Mouse (Mus musculus) testis, adult 2 months (tissue): ENCODE results near the gene Uqcc1. TPM values are rescaled to one million over a fixed set of nuclear protein-coding genes. Genes with fewer than 3 reads are reported as not detected.
A peak's percentile ranks its signal among the peaks of the same experiment; 100 is the strongest.

Source experiments
- H3K27ac ChIP-seq: fragments of 200-500 bp; 2 replicates; pipeline ENCODE4 v1.5.1; 2012; ENCODE audit warnings: low read depth, low read length; ENCODE audit not compliant: control insufficient read depth, insufficient read depth
- H3K27me3 ChIP-seq: fragments of 200-500 bp; 2 replicates; pipeline ENCODE4 v1.6.1; 2012; ENCODE audit warnings: mild to moderate bottlenecking, low read length, moderate library complexity; ENCODE audit not compliant: control insufficient read depth, insufficient read depth
- H3K36me3 ChIP-seq: fragments of 200-500 bp; 2 replicates; pipeline ENCODE4 v1.6.1; 2012; ENCODE audit warnings: mild to moderate bottlenecking, low read length; ENCODE audit not compliant: control insufficient read depth, insufficient read depth
- H3K4me1 ChIP-seq: fragments of 200-500 bp; 2 replicates; pipeline ENCODE4 v1.6.1; 2012; ENCODE audit warnings: low read length; ENCODE audit not compliant: control insufficient read depth, insufficient read depth
- H3K4me3 ChIP-seq: fragments of 200-500 bp; 2 replicates; pipeline ENCODE4 v1.5.1; 2012; ENCODE audit warnings: low read depth, mild to moderate bottlenecking, low read length, moderate library complexity, mixed read lengths; ENCODE audit not compliant: control insufficient read depth
- CTCF ChIP-seq: fragments of 200-500 bp; IDR thresholded peaks from 2 replicates; pipeline ENCODE4 v1.5.1; 2012; ENCODE audit warnings: low read depth, mild to moderate bottlenecking, inconsistent platforms, low read length, moderate library complexity; ENCODE audit not compliant: control insufficient read depth, insufficient read depth, insufficient replicate concordance
- POLR2A ChIP-seq: fragments of 200-500 bp; IDR thresholded peaks from 2 replicates; pipeline ENCODE4 v1.6.1; 2012; ENCODE audit warnings: low read depth, mild to moderate bottlenecking, inconsistent platforms, low read length, moderate library complexity; ENCODE audit not compliant: control insufficient read depth
- polyA plus RNA-seq: library from polyadenylated mRNA; depleted of rRNA; stranded (reverse); fragments of >200 nt; gene quantifications from 2 replicates; pipeline ENCODE4 v1.2.3, GENCODE M21; 2012

The Uqcc1 gene
- polyA plus RNA-seq, 1 experiment = 48.6 TPM

DNA sequence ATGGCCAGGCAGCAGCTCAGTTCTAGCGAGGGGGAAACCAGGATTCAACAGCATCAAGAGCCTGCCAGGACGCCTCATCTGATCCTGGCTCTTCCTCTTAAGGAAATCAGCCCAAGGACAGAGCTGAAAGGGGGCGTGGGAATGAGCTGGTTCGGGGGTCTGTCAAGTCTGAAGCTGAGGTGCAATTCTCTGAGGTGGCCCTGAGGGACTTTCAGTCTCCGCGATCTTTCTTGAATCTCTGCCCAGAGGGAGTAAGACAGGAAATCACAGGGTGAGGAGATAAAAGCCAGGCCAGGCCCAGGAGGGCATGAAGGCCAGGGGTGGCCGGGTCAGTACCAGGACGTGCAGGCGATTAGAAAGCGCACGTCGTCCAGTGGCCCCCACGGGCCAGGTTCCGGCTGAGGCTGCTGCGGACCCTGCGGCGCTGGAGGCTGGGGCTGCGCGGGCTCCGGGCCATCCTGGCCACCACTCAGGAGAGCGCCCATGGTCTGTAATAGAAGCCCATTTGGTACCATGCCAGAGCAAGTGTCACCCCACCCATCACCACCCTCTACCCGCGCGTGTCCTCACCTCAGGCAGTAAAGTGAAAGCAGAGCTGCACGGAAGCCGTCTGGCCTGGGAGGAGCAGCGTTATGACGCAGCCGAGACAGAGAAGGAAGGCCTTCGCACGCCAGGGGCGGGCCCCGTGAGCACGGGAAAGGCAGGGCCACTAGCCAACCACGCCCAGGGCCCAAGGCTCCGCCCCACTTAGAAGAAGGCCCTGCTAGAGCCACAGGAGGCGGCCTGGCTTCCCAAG is 111.3 kb downstream of the Uqcc1 start:
- H3K27ac ChIP-seq = peak overlapping the region; percentile 76
- H3K36me3 ChIP-seq = no peaks in the 10 kb centered on the region; the same call in none of the 2 replicates
- peaks cover 8% of the 10 kb centered on the region for H3K4me1 ChIP-seq
- H3K27me3 ChIP-seq = no peaks in the 10 kb centered on the region
- peak overlapping the region; percentile 84 for H3K4me3 ChIP-seq
- TF ChIP-seq CTCF (no peak), POLR2A (peak; percentile 94)

DNA sequence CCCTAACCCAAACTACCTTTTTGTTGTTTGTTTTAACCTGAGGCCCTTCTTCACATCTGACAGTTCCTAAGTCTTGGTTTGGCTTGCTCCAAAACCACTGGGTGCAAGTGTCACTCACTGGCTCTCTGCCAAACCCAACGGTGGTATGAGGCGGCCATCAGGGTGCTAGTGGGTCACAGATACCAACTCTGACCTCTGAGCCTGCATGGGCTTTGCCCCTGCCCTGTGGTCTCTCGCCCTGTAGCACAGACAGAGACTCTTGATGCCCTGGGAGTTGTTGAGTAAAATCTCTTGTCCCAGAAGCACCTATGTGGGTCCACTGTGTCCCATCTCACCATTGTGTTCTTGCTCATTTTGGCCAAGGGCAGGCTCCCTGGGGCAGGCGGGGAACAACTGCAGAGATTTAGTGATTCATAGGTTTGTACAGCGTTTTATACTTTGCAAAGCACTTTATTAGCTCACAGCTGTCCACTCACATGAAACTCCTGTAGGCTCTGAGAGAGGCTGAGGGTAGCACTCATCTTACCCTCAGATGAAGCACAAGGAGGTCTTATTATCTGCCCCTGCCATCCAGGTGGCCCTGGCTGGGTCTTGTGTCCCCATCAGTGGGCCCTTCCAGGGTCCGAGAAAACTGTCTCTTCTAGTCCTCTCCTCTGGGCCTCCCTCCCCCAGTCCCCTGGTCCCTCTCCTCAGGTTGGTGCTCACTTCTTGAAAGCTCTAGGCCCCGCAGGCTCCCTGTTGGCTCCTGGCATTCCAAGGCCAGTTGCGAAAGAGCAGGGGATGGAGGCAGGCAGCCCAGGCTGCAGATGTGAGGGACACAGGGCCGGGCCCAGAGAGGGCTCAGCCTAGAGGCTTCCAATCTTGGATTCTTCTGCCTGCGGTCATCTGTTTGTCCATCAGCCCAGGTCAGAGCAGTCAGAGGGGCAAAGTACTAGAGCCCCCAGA is 112.5 kb downstream of the Uqcc1 start:
- peak overlapping the region; percentile 58 for H3K4me3 ChIP-seq
- no peak for TF ChIP-seq CTCF
- no peak for TF ChIP-seq POLR2A
- H3K27ac ChIP-seq = peak overlapping the region; percentile 14; the same call in 1 of the 2 replicates
- H3K4me1 ChIP-seq = peaks cover 8% of the 10 kb centered on the region
- H3K36me3 ChIP-seq = no peaks in the 10 kb centered on the region; the same call in none of the 2 replicates
- no peaks in the 10 kb centered on the region for H3K27me3 ChIP-seq

DNA sequence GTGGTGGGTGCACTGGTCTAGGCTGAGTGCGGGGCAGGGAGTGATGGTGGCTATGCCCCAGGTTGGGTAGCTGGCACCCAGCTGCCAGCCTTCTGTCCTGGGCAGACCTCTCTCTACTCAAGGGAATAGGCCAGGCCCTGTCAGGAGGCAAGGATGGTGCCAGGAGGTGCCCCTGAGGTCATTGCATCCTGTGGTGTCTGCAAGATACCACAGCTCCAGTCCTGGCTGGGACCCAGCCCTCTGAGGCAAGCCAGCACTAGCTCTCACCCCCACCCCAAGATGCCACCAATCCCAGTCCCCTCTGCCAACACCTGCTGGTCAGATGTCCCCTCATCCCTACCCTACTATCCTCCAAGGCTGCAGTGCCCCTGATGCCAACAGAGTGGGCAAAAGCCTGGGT is 113.9 kb downstream of the Uqcc1 start:
- Histone ChIP-seq H3K27me3 (no peaks in the 10 kb centered on the region), H3K36me3 (no peaks in the 10 kb centered on the region), H3K4me1 (peaks cover 8% of the 10 kb centered on the region), H3K4me3 (no peak overlapping the region), H3K27ac (no peak overlapping the region)
- TF ChIP-seq CTCF (no peak), POLR2A (no peak)

DNA sequence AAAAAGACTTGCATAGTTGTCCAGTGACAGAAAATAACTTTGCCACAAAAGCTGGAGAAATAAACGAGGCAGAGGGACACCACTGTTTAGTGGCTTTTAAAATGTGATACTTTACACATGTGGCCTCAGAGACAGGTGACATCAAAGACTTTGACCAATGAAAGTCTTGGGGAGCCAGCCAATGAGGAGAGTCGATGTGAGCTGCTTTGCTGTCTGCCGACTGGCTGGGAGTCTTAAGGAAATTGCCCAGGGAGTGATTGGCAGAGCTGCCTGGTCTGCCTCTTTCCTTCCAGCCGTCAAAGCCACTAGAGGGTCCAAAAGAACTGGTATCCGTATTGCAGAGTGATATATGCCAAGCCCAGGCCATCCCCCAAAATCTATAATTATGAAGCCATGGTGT is 115.3 kb downstream of the Uqcc1 start:
- Histone ChIP-seq H3K36me3 (no peaks in the 10 kb centered on the region), H3K4me3 (no peak overlapping the region), H3K4me1 (peaks cover 8% of the 10 kb centered on the region), H3K27me3 (no peaks in the 10 kb centered on the region), H3K27ac (no peak overlapping the region)
- no peak for TF ChIP-seq CTCF
- TF ChIP-seq POLR2A = no peak

DNA sequence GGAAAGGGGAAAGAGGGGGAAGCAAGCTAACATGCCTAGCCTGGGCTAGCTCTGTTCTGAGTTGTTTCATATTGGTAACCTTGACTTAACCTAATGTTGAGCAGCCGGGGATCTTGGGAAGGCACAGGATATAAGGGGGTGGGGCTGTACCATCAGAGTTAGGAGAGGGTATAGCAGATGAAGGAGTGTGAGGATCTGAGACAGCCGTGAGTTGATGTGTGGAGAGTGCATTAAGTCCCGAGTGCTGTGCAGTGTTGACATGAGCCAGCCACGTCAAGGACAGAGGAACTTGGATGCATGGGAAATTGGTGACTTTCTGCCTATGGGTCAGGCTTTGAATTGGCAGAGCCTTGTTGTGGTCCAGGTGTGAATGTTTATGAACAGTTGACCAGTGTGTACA is 117.5 kb downstream of the Uqcc1 start:
- Histone ChIP-seq H3K4me1 (peaks cover under 1% of the 10 kb centered on the region), H3K27me3 (no peaks in the 10 kb centered on the region), H3K4me3 (no peak overlapping the region), H3K36me3 (no peaks in the 10 kb centered on the region), H3K27ac (no peak overlapping the region)
- no peak for TF ChIP-seq CTCF

DNA sequence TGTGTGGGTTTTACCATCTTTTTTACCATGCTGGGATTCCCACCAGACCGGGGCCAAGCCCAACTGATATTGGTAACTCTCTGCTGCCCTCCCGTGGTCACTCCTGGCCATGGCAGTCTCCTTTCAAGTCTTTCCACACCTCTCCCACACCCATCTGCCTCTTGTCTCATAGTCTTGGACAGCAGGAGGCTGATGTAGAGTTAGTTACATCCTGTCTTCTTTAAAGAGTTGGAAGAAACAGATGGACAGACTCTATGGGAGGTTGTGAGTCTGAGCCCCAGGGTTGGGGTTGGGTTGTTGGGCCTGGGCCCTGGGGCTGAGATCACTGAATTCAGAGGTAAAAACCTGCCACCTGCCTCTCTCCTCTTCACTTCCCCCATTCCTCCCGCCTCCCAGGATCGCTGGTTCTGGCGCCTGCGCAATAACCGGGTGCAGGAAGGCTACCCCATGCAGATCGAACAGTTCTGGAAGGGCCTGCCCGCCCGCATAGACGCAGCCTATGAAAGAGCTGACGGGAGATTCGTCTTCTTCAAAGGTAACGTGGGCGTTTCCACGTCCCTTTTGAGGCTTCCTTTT is 118.2 kb downstream of the Uqcc1 start:
- Histone ChIP-seq H3K27ac (no peak overlapping the region), H3K36me3 (no peaks in the 10 kb centered on the region), H3K27me3 (no peaks in the 10 kb centered on the region), H3K4me3 (no peak overlapping the region), H3K4me1 (no peaks in the 10 kb centered on the region; the same call in 1 of the 2 replicates)
- TF ChIP-seq CTCF (peak; percentile 88), POLR2A (no peak)

DNA sequence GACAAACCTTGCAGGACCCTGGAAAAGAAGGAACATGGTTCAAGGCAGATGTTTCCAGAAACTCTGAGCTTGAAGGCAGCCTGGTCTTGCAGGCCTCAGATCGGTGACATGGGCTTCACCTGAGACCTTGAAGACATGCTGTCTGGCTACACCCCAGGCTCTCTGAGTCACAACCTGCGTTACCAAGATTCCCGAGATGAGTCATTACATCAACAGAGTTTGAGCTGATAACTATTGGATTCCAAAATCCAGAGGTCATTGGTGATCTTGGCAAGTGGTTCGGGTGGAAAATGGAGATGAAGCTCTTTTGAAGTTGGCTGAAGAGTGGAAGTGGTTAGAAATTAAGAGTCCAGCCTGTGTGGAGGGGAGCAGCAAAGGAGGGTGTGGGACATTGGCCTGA is 120.5 kb downstream of the Uqcc1 start:
- TF ChIP-seq POLR2A (no peak), CTCF (no peak)

More for the DNA sequence above, 120.5 kb downstream of the Uqcc1 start:
- H3K4me3 ChIP-seq = no peak overlapping the region
- no peaks in the 10 kb centered on the region; the same call in 1 of the 2 replicates for H3K4me1 ChIP-seq
- H3K27ac ChIP-seq = no peak overlapping the region
- no peaks in the 10 kb centered on the region for H3K36me3 ChIP-seq
- H3K27me3 ChIP-seq = no peaks in the 10 kb centered on the region
